Mouse (Mus musculus) G1E (cell line): ENCODE data around the gene Rabl2.

Experiments
- CTCF ChIP-seq: IDR thresholded peaks from 2 replicates; pipeline ENCODE4 v1.5.1; 2012; ENCODE audit warnings: low read depth, low read length, inconsistent platforms, mixed read lengths
- GATA1 ChIP-seq: IDR thresholded peaks from 2 replicates; pipeline ENCODE4 v1.6.1; 2012; ENCODE audit warnings: borderline replicate concordance, low read length, inconsistent platforms, mixed read lengths

DNA sequence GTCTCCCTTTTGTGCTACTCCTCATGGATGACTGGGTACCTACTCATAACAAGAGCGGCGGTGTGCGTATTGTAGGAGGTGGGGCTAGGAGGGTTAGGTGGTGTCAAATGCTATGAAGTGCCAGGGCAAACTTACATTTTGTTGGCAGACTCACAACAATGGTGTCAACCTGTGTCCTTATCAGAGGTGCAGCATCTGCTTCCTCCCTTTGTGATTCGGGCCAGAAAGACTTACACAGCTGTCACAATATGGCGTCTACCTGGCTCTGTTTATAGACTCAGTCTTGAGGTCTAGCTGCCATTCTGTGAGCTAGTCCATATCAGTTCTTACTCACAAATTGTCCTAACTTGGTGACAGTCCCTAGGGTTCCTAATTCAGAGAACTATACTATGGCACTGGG, 6.6 kb downstream of the Rabl2 start:
- TF ChIP-seq CTCF (no peak), GATA1 (no peak)
